Mouse (Mus musculus) erythroid progenitor cell, adult 5-6 weeks (primary cell): ENCODE measurements around the gene Ccdc142. TPM values are rescaled to one million over a fixed set of nuclear protein-coding genes. Genes with fewer than 3 reads are reported as not detected.

Source experiments
- ATAC-seq: replicated peaks from 2 replicates; pipeline ENCODE4 v1.8.0; 2016; ENCODE audit warnings: moderate number of reproducible peaks, mild to moderate bottlenecking, moderate TSS enrichment, inconsistent platforms; ENCODE audit not compliant: poor library complexity, low FRiP score, severe bottlenecking
- total RNA-seq, 2 experiments: library from RNA; stranded (forward) in 1 of 2; stranded (reverse) in 1 of 2; fragments of 150-400 nt in 1 of 2; fragments of 186-747, 209-891 nt in 1 of 2; gene quantifications; 2 replicates each; pipeline versions ENCODE4 v1.2.3 to v1.2.4; 2015 to 2017; ENCODE audit warnings: low replicate concordance in 2 of 2

The Ccdc142 gene
- total RNA-seq, 2 experiments from 2014 or later, result not detected

GRCm38 (mm10) chr6:83115682-83116372 is 14.4 kb downstream of the Ccdc142 start:
- ATAC-seq, result peak; percentile 11; the same call in 1 of the 2 replicates

- ATAC-seq, result no peak
Measured at GRCm38 (mm10) chr6:83116373-83117164, 15.2 kb downstream of the Ccdc142 start.

- ATAC-seq, result no peak
Measured at GRCm38 (mm10) chr6:83117165-83117438, 15.7 kb downstream of the Ccdc142 start.

- no peak for ATAC-seq
Measured at GRCm38 (mm10) chr6:83117616-83118015, 16.2 kb downstream of the Ccdc142 start.

- ATAC-seq, result no peak
Measured at GRCm38 (mm10) chr6:83118369-83118768, 17.0 kb downstream of the Ccdc142 start.

- no peak for ATAC-seq
Measured at GRCm38 (mm10) chr6:83118825-83119733, 17.7 kb downstream of the Ccdc142 start.

GRCm38 (mm10) chr6:83119734-83120051 is 18.3 kb downstream of the Ccdc142 start:
- ATAC-seq, result no peak

- peak; percentile 81 for ATAC-seq
Measured at GRCm38 (mm10) chr6:83120930-83121862, 19.8 kb downstream of the Ccdc142 start, which contains the start of gene Wbp1. TSS of gene Wbp1 (minus strand) at chr6:83121559.

GRCm38 (mm10) chr6:83121863-83122710 is 20.7 kb downstream of the Ccdc142 start:
- peak; percentile 27 for ATAC-seq

- no peak for ATAC-seq
Measured at GRCm38 (mm10) chr6:83122961-83123360, 21.6 kb downstream of the Ccdc142 start.

GRCm38 (mm10) chr6:83124851-83125312 is 23.5 kb downstream of the Ccdc142 start:
- peak; percentile 67 for ATAC-seq

- no peak for ATAC-seq
Measured at GRCm38 (mm10) chr6:83125331-83125730, 23.9 kb downstream of the Ccdc142 start, which contains the start of gene Ino80b. TSS of gene Ino80b (minus strand) at chr6:83125431.

GRCm38 (mm10) chr6:83127419-83127818 is 26.0 kb downstream of the Ccdc142 start:
- ATAC-seq, result no peak

GRCm38 (mm10) chr6:83131469-83132034 is 30.2 kb downstream of the Ccdc142 start:
- ATAC-seq, result no peak

GRCm38 (mm10) chr6:83132176-83132919 is 30.9 kb downstream of the Ccdc142 start:
- no peak for ATAC-seq

GRCm38 (mm10) chr6:83134226-83134625 is 32.8 kb downstream of the Ccdc142 start:
- ATAC-seq, result no peak

GRCm38 (mm10) chr6:83134951-83135513 is 33.6 kb downstream of the Ccdc142 start, which contains the start of gene Rtkn:
TSS of gene Rtkn (plus strand) at chr6:83135463.
- no peak for ATAC-seq
